Mouse (Mus musculus): ENCODE data around the gene Fbxo41. TPM values are rescaled to one million over a fixed set of nuclear protein-coding genes. Genes with fewer than 3 reads are reported as not detected.

The Fbxo41 gene
- polyA plus RNA-seq, 1 experiment from 2014 or later: 9.5 TPM

GRCm38 (mm10) chr6:85444266-85444965 is 58.4 kb downstream of the Fbxo41 start:
- Histone ChIP-seq H3K4me1 (replicated peaks; ENCODE audit: control insufficient read depth, insufficient read depth, low read length) (no peaks in the 10 kb centered on the region), H3K9ac (replicated peaks; ENCODE audit: low read depth, low read length) (no peak overlapping the region), H3K27ac (ENCODE audit: low read length) (no peak overlapping the region), H3K9me3 (ENCODE audit: control insufficient read depth, low read length) (no peaks in the 10 kb centered on the region), H3K4me3 (replicated peaks; ENCODE audit: low read length) (no peak overlapping the region), H3K36me3 (ENCODE audit: control insufficient read depth, insufficient read depth) (0 out of 2 replicates have a peak, but pooled peaks cover 2% of the 10 kb centered on the region), H3K4me2 (ENCODE audit: low read length) (no peak overlapping the region), H3K27me3 (replicated peaks; ENCODE audit: control insufficient read depth, insufficient read depth, low read length) (no peaks in the 10 kb centered on the region)
- no peak for ATAC-seq
- 91% methylated on average over 8 of the region's 8 CpGs for WGBS

- peaks cover 3% of the 10 kb centered on the region; the same call in 1 of the 2 replicates for H3K36me3 ChIP-seq (ENCODE audit: control insufficient read depth, insufficient read depth)
- no peak overlapping the region for H3K4me3 ChIP-seq (replicated peaks; ENCODE audit: low read length)
- H3K4me2 ChIP-seq (ENCODE audit: low read length): no peak overlapping the region
- ATAC-seq: no peak
- no peaks in the 10 kb centered on the region for H3K4me1 ChIP-seq (replicated peaks; ENCODE audit: control insufficient read depth, insufficient read depth, low read length)
- 89% methylated on average over 3 of the region's 3 CpGs for WGBS
- H3K27ac ChIP-seq (ENCODE audit: low read length): no peak overlapping the region
- H3K9me3 ChIP-seq (ENCODE audit: control insufficient read depth, low read length): no peaks in the 10 kb centered on the region
- no peaks in the 10 kb centered on the region for H3K27me3 ChIP-seq (replicated peaks; ENCODE audit: control insufficient read depth, insufficient read depth, low read length)
- no peak overlapping the region for H3K9ac ChIP-seq (replicated peaks; ENCODE audit: low read depth, low read length)
Measured at GRCm38 (mm10) chr6:85443488-85444233, 59.1 kb downstream of the Fbxo41 start.

- Histone ChIP-seq H3K27me3 (replicated peaks; ENCODE audit: control insufficient read depth, insufficient read depth, low read length) (no peaks in the 10 kb centered on the region), H3K36me3 (ENCODE audit: control insufficient read depth, insufficient read depth) (peaks cover 4% of the 10 kb centered on the region; the same call in 1 of the 2 replicates), H3K9ac (replicated peaks; ENCODE audit: low read depth, low read length) (no peak overlapping the region), H3K4me1 (replicated peaks; ENCODE audit: control insufficient read depth, insufficient read depth, low read length) (no peaks in the 10 kb centered on the region), H3K4me2 (ENCODE audit: low read length) (no peak overlapping the region), H3K9me3 (ENCODE audit: control insufficient read depth, low read length) (no peaks in the 10 kb centered on the region), H3K4me3 (replicated peaks; ENCODE audit: low read length) (no peak overlapping the region), H3K27ac (ENCODE audit: low read length) (no peak overlapping the region)
- ATAC-seq: no peak
- 85% methylated on average over 4 of the region's 4 CpGs for WGBS
Measured at GRCm38 (mm10) chr6:85441142-85441541, 61.7 kb downstream of the Fbxo41 start.

GRCm38 (mm10) chr6:85436631-85437030 is 66.2 kb downstream of the Fbxo41 start:
- no peak overlapping the region for H3K4me3 ChIP-seq (replicated peaks; ENCODE audit: low read length)
- WGBS: 86% methylated on average over 5 of the region's 6 CpGs
- H3K27me3 ChIP-seq (replicated peaks; ENCODE audit: control insufficient read depth, insufficient read depth, low read length): no peaks in the 10 kb centered on the region
- ATAC-seq: no peak
- no peaks in the 10 kb centered on the region for H3K9me3 ChIP-seq (ENCODE audit: control insufficient read depth, low read length)
- H3K27ac ChIP-seq (ENCODE audit: low read length): no peak overlapping the region
- H3K36me3 ChIP-seq (ENCODE audit: control insufficient read depth, insufficient read depth): peaks cover 3% of the 10 kb centered on the region; the same call in 1 of the 2 replicates
- no peak overlapping the region for H3K9ac ChIP-seq (replicated peaks; ENCODE audit: low read depth, low read length)
- H3K4me1 ChIP-seq (replicated peaks; ENCODE audit: control insufficient read depth, insufficient read depth, low read length): peaks cover 6% of the 10 kb centered on the region
- H3K4me2 ChIP-seq (ENCODE audit: low read length): no peak overlapping the region

GRCm38 (mm10) chr6:85436204-85436603 is 66.6 kb downstream of the Fbxo41 start:
- WGBS: 89% methylated on average over 1 of the region's 1 CpGs
- H3K9me3 ChIP-seq (ENCODE audit: control insufficient read depth, low read length): no peaks in the 10 kb centered on the region
- H3K4me3 ChIP-seq (replicated peaks; ENCODE audit: low read length): no peak overlapping the region
- H3K4me2 ChIP-seq (ENCODE audit: low read length): no peak overlapping the region
- peaks cover 3% of the 10 kb centered on the region; the same call in 1 of the 2 replicates for H3K36me3 ChIP-seq (ENCODE audit: control insufficient read depth, insufficient read depth)
- no peak overlapping the region for H3K9ac ChIP-seq (replicated peaks; ENCODE audit: low read depth, low read length)
- no peak for ATAC-seq
- no peaks in the 10 kb centered on the region for H3K27me3 ChIP-seq (replicated peaks; ENCODE audit: control insufficient read depth, insufficient read depth, low read length)
- H3K4me1 ChIP-seq (replicated peaks; ENCODE audit: control insufficient read depth, insufficient read depth, low read length): peaks cover 7% of the 10 kb centered on the region
- no peak overlapping the region for H3K27ac ChIP-seq (ENCODE audit: low read length)

- Histone ChIP-seq H3K4me3 (replicated peaks; ENCODE audit: low read length) (no peak overlapping the region), H3K27ac (ENCODE audit: low read length) (no peak overlapping the region), H3K27me3 (replicated peaks; ENCODE audit: control insufficient read depth, insufficient read depth, low read length) (no peaks in the 10 kb centered on the region), H3K9me3 (ENCODE audit: control insufficient read depth, low read length) (no peaks in the 10 kb centered on the region), H3K4me1 (replicated peaks; ENCODE audit: control insufficient read depth, insufficient read depth, low read length) (peaks cover 7% of the 10 kb centered on the region), H3K36me3 (ENCODE audit: control insufficient read depth, insufficient read depth) (peaks cover 3% of the 10 kb centered on the region; the same call in 1 of the 2 replicates), H3K9ac (replicated peaks; ENCODE audit: low read depth, low read length) (no peak overlapping the region), H3K4me2 (ENCODE audit: low read length) (no peak overlapping the region)
- 80% methylated on average over 5 of the region's 5 CpGs for WGBS
- ATAC-seq: no peak
Measured at GRCm38 (mm10) chr6:85433865-85434264, 68.9 kb downstream of the Fbxo41 start.

GRCm38 (mm10) chr6:85431842-85432431 is 70.9 kb downstream of the Fbxo41 start, which contains the start of gene Smyd5:
TSS of gene Smyd5 (plus strand) at chr6:85431989.
- Histone ChIP-seq H3K4me1 (replicated peaks; ENCODE audit: control insufficient read depth, insufficient read depth, low read length) (peaks cover 7% of the 10 kb centered on the region), H3K27ac (ENCODE audit: low read length) (no peak within 1 kb of the TSS), H3K9ac (replicated peaks; ENCODE audit: low read depth, low read length) (peak within 1 kb of the TSS; percentile 82), H3K36me3 (ENCODE audit: control insufficient read depth, insufficient read depth) (no peaks in the 10 kb centered on the region), H3K27me3 (replicated peaks; ENCODE audit: control insufficient read depth, insufficient read depth, low read length) (no peaks in the 10 kb centered on the region), H3K4me2 (ENCODE audit: low read length) (peak within 1 kb of the TSS; percentile 90), H3K9me3 (ENCODE audit: control insufficient read depth, low read length) (no peaks in the 10 kb centered on the region), H3K4me3 (replicated peaks; ENCODE audit: low read length) (peak within 1 kb of the TSS; percentile 88)
- WGBS: under 1% methylated on average over 39 of the region's 39 CpGs
- ATAC-seq: peak; percentile 83

- ATAC-seq: peak; percentile 65
- H3K27me3 ChIP-seq (replicated peaks; ENCODE audit: control insufficient read depth, insufficient read depth, low read length): no peaks in the 10 kb centered on the region
- H3K36me3 ChIP-seq (ENCODE audit: control insufficient read depth, insufficient read depth): no peaks in the 10 kb centered on the region
- peak overlapping the region; percentile 88 for H3K4me3 ChIP-seq (replicated peaks; ENCODE audit: low read length)
- 51% methylated on average over 8 of the region's 8 CpGs for WGBS
- no peaks in the 10 kb centered on the region for H3K9me3 ChIP-seq (ENCODE audit: control insufficient read depth, low read length)
- no peak overlapping the region for H3K27ac ChIP-seq (ENCODE audit: low read length)
- H3K9ac ChIP-seq (replicated peaks; ENCODE audit: low read depth, low read length): peak overlapping the region; percentile 82
- H3K4me2 ChIP-seq (ENCODE audit: low read length): peak overlapping the region; percentile 90
- H3K4me1 ChIP-seq (replicated peaks; ENCODE audit: control insufficient read depth, insufficient read depth, low read length): peaks cover 7% of the 10 kb centered on the region
Measured at GRCm38 (mm10) chr6:85431274-85431841, 71.4 kb downstream of the Fbxo41 start.

GRCm38 (mm10) chr6:85423836-85424379 is 78.9 kb downstream of the Fbxo41 start, which contains the start of gene Noto:
TSS of gene Noto (plus strand) at chr6:85423886.
- Histone ChIP-seq H3K36me3 (ENCODE audit: control insufficient read depth, insufficient read depth) (no peaks in the 10 kb centered on the region), H3K27ac (ENCODE audit: low read length) (no peak within 1 kb of the TSS), H3K4me2 (ENCODE audit: low read length) (no peak within 1 kb of the TSS), H3K9ac (replicated peaks; ENCODE audit: low read depth, low read length) (no peak within 1 kb of the TSS), H3K9me3 (ENCODE audit: control insufficient read depth, low read length) (no peaks in the 10 kb centered on the region), H3K4me3 (replicated peaks; ENCODE audit: low read length) (no peak within 1 kb of the TSS), H3K4me1 (replicated peaks; ENCODE audit: control insufficient read depth, insufficient read depth, low read length) (no peaks in the 10 kb centered on the region), H3K27me3 (replicated peaks; ENCODE audit: control insufficient read depth, insufficient read depth, low read length) (no peaks in the 10 kb centered on the region)
- WGBS: 15% methylated on average over 28 of the region's 28 CpGs
- ATAC-seq: no peak
